Mouse (Mus musculus) granulocyte monocyte progenitor cell, adult 5-6 weeks (primary cell): ENCODE measurements around the gene Cptp. TPM values are rescaled to one million over a fixed set of nuclear protein-coding genes. Genes with fewer than 3 reads are reported as not detected.
A peak's percentile ranks its signal among the peaks of the same experiment; 100 is the strongest.

Source experiments
- ATAC-seq: replicated peaks from 2 replicates; pipeline ENCODE4 v1.8.0; 2016; ENCODE audit warnings: mild to moderate bottlenecking, moderate TSS enrichment, inconsistent platforms; ENCODE audit not compliant: poor library complexity, severe bottlenecking
- total RNA-seq, 2 experiments: library from RNA; stranded (forward) in 1 of 2; stranded (reverse) in 1 of 2; fragments of 200-712, 200-1000 nt in 1 of 2; fragments of >200 nt in 1 of 2; fragmentation: Nextera tagmentation in 1 of 2; gene quantifications; 2 replicates each; pipeline ENCODE4 v1.2.3; 2014 to 2017

The Cptp gene
- total RNA-seq, 2 experiments from 2014 or later = 7.0 to 16.7 TPM

GRCm38 (mm10) chr4:155846871-155847578 lies 22.2 kb downstream of the Cptp start, which contains the start of gene Dvl1:
Gene Dvl1 (plus strand): TSS chr4:155847402.
- ATAC-seq = peak; percentile 75

GRCm38 (mm10) chr4:155843231-155843630 lies 26.0 kb downstream of the Cptp start:
- no peak for ATAC-seq

GRCm38 (mm10) chr4:155841651-155842270 lies 27.5 kb downstream of the Cptp start:
- ATAC-seq = 0 out of 2 replicates have a peak, but pooled peaks have one; percentile 1

- peak; percentile 65 for ATAC-seq
These were observed 28.2 kb downstream of the Cptp start for GRCm38 (mm10) chr4:155841003-155841454.

GRCm38 (mm10) chr4:155840076-155841002 lies 28.9 kb downstream of the Cptp start:
- ATAC-seq = no peak

GRCm38 (mm10) chr4:155839483-155839910 lies 29.7 kb downstream of the Cptp start, which contains the start of gene Mxra8:
Gene Mxra8 (plus strand): TSS chr4:155839680.
- ATAC-seq = no peak

GRCm38 (mm10) chr4:155838187-155839153 lies 30.8 kb downstream of the Cptp start:
- ATAC-seq = no peak

- peak; percentile 36 for ATAC-seq
These were observed 31.7 kb downstream of the Cptp start for GRCm38 (mm10) chr4:155837404-155838010.

- peak; percentile 42 for ATAC-seq
These were observed 35.4 kb downstream of the Cptp start for GRCm38 (mm10) chr4:155833836-155834235.

GRCm38 (mm10) chr4:155833234-155833633 lies 36.0 kb downstream of the Cptp start:
- ATAC-seq = 0 out of 2 replicates have a peak, but pooled peaks have one; percentile 8

- no peak for ATAC-seq
These were observed 36.9 kb downstream of the Cptp start for GRCm38 (mm10) chr4:155832321-155832720.

GRCm38 (mm10) chr4:155831831-155832230 lies 37.4 kb downstream of the Cptp start:
- no peak; the same call in 1 of the 2 replicates for ATAC-seq

GRCm38 (mm10) chr4:155831205-155831766 lies 38.0 kb downstream of the Cptp start, which contains the start of gene Aurkaip1:
Gene Aurkaip1 (plus strand): TSS chr4:155831272.
- ATAC-seq = peak; percentile 84

- ATAC-seq = no peak
These were observed 38.6 kb downstream of the Cptp start for GRCm38 (mm10) chr4:155830596-155830995.

- no peak for ATAC-seq
These were observed 39.4 kb downstream of the Cptp start for GRCm38 (mm10) chr4:155829866-155830265.

GRCm38 (mm10) chr4:155823443-155823842 lies 45.8 kb downstream of the Cptp start:
- no peak for ATAC-seq

- ATAC-seq = 0 out of 2 replicates have a peak, but pooled peaks have one; percentile 22
These were observed 48.2 kb downstream of the Cptp start for GRCm38 (mm10) chr4:155821025-155821424.

- no peak for ATAC-seq
These were observed 51.7 kb downstream of the Cptp start for GRCm38 (mm10) chr4:155817533-155817932.
